Mouse (Mus musculus) lung, postnatal 0 days (tissue): ENCODE measurements around the gene Myo15b. TPM values are rescaled to one million over a fixed set of nuclear protein-coding genes. Genes with fewer than 3 reads are reported as not detected.
"Not testable (repeated sequence)": the region's sequence is repeated elsewhere in the genome, so short reads cannot be mapped to it uniquely, and the experiment has no call there.

Experiments
- ATAC-seq: fragments of 200-750 bp; cut with Nextera tagmentation; 2 replicates; pipeline ENCODE4 v1.8.0; 2017; ENCODE audit warnings: moderate library complexity
- DNase-seq: peaks from one replicate; pipeline ENCODE4 v3.0.0-alpha.2; 2016; ENCODE audit warnings: low spot score
- H3K27ac ChIP-seq: fragments of 300-500 bp; sonication (generic); 2 replicates; pipeline ENCODE4 v1.5.1; 2014; ENCODE audit warnings: antibody characterized with exemption, mild to moderate bottlenecking, low read length, mixed read lengths
- H3K27me3 ChIP-seq: fragments of 300-500 bp; sonication (generic); replicated peaks from 2 replicates; pipeline ENCODE4 v1.6.1; 2014; ENCODE audit warnings: low read length, mixed read lengths; ENCODE audit not compliant: insufficient read depth
- H3K36me3 ChIP-seq: fragments of 300-500 bp; sonication (generic); 2 replicates; pipeline ENCODE4 v1.6.1; 2014; ENCODE audit warnings: low read length, mixed read lengths; ENCODE audit not compliant: insufficient read depth
- H3K4me1 ChIP-seq: fragments of 300-500 bp; sonication (generic); 2 replicates; pipeline ENCODE4 v1.6.1; 2014; ENCODE audit warnings: antibody characterized with exemption, low read depth, low read length, mixed read lengths; ENCODE audit not compliant: insufficient read depth
- H3K4me2 ChIP-seq: fragments of 300-500 bp; sonication (generic); replicated peaks from 2 replicates; pipeline ENCODE4 v1.6.1; 2014; ENCODE audit warnings: low read depth, mild to moderate bottlenecking, low read length, moderate library complexity, mixed read lengths
- H3K4me3 ChIP-seq: fragments of 300-500 bp; sonication (generic); 2 replicates; pipeline ENCODE4 v1.5.1; 2014; ENCODE audit warnings: low read depth, low read length
- H3K9ac ChIP-seq: fragments of 300-500 bp; sonication (generic); replicated peaks from 2 replicates; pipeline ENCODE4 v1.6.1; 2014; ENCODE audit warnings: low read depth, mild to moderate bottlenecking
- H3K9me3 ChIP-seq: fragments of 300-500 bp; sonication (generic); 2 replicates; pipeline ENCODE4 v1.6.1; 2016; ENCODE audit warnings: low read length, mixed read lengths
- CTCF ChIP-seq: IDR thresholded peaks from 2 replicates; pipeline ENCODE4 v1.5.1; 2016; ENCODE audit warnings: antibody characterized with exemption, mild to moderate bottlenecking
- EP300 ChIP-seq: IDR thresholded peaks from 2 replicates; pipeline ENCODE4 v1.6.1; 2016; ENCODE audit warnings: antibody characterized with exemption, mild to moderate bottlenecking, control low read depth
- WGBS: fragments of 180-500 bp; shearing (Covaris S2); extraction: QIAGEN DNeasy Blood & Tissue Kit; methylation state at CpG from one replicate; pipeline ENCODE4 v1.1.7; 2014; 5-methylcytosine and 5-hydroxymethylcytosine counted together
- polyA plus RNA-seq: library from polyadenylated mRNA; unstranded; fragments of >200 nt; fragmentation: Nextera tagmentation; extraction: Ambion mirVana; gene quantifications from 2 replicates; pipeline ENCODE4 v1.2.1, GENCODE M21; 2015

Gene Myo15b
- polyA plus RNA-seq, 1 experiment from 2014 or later: 0.57 TPM

DNA sequence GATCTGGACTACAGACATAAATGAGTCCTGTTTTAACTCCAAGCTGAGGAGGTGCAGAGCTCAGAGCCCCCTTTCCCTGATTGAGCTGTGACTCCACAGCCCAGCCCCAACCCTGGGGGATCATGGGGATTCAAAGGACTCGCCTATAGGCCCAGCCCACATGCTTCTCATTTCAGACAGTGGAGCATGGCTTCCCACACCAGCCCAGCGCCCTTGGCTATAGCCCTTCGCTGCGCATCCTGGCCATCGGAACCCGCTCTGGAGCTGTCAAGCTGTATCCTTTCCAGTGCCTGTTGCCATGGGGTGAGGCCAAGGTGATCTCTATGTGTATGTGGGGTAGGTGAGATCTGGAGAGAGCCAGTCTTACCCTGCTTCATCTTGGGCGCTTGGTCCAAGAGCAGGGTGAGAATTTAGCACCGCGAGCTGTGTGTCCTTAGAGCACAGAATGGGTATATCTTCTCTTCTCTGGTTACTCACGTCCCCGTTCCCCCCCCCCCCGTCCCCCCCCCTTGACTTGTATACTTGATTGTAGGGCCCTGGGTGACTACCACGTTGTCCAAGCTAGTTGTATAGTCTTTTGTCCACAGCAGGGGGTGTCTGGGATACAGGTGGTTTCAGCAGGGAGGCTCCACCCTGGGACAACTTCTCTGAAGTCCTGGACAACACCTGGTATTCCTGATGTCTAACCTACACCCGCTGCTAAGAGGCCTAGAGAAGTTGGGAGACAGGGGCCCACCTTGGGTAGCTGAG is 14.9 kb upstream of the Myo15b start:
- TF ChIP-seq CTCF (no peak), EP300 (no peak)
- Histone ChIP-seq H3K4me2 (no peak overlapping the region), H3K36me3 (peaks cover 12% of the 10 kb centered on the region), H3K4me3 (no peak overlapping the region), H3K9me3 (no peaks in the 10 kb centered on the region), H3K4me1 (peaks cover 25% of the 10 kb centered on the region), H3K27ac (peak overlapping the region; percentile 84), H3K9ac (no peak overlapping the region), H3K27me3 (no peaks in the 10 kb centered on the region)
- DNase-seq: no peak
- WGBS: 75% methylated on average over 11 of the region's 14 CpGs
- ATAC-seq: no peak

DNA sequence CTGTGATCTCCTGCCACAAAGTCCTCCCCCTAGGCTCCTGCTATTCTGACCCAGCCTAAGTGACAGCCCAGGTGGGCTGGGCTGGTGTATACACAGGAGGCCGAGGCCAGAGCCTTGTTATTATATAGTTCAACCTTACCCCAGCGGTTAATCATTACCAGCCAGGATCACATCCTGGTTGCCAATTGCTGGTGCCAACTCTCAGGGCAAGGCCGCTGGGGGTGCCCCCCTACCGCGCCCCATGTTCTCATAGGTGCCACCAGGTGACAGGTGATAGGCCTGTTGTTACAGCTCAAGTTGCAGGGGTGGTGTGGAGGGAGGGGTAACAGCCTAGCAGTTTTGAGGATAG is 14.3 kb upstream of the Myo15b start:
- peaks cover 25% of the 10 kb centered on the region for H3K4me1 ChIP-seq
- ATAC-seq: peak; percentile 31
- H3K4me2 ChIP-seq: no peak overlapping the region

DNA sequence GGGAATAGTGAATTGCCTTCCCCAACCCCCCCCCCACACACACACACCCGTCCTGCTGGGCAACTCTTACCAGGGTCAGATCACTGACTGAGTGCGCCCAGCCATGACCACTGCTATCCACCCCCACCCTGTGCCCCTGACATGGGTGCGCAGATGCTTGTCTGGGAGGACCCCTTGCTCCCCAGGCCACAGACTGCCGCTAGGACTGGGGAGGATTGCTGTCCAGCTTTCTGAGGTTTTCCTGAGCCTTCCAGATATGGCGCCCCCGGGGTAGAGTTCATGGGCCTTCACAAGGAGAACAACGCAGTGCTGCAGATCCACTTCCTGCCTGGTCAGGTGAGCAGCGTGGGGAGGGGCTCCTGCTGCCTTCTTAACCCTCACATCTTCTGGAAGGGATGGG is 14.0 kb upstream of the Myo15b start:
- no peak overlapping the region for H3K4me2 ChIP-seq

More for the DNA sequence above, 14.3 kb upstream of the Myo15b start:
- WGBS: 60% methylated on average over 5 of the region's 5 CpGs
- H3K9ac ChIP-seq: no peak overlapping the region
- H3K36me3 ChIP-seq: peaks cover 12% of the 10 kb centered on the region
- no peaks in the 10 kb centered on the region for H3K9me3 ChIP-seq
- peak overlapping the region; percentile 84 for H3K27ac ChIP-seq
- peak; percentile 67 for DNase-seq
- no peaks in the 10 kb centered on the region for H3K27me3 ChIP-seq
- TF ChIP-seq EP300 (no peak), CTCF (no peak)
- H3K4me3 ChIP-seq: no peak overlapping the region

DNA sequence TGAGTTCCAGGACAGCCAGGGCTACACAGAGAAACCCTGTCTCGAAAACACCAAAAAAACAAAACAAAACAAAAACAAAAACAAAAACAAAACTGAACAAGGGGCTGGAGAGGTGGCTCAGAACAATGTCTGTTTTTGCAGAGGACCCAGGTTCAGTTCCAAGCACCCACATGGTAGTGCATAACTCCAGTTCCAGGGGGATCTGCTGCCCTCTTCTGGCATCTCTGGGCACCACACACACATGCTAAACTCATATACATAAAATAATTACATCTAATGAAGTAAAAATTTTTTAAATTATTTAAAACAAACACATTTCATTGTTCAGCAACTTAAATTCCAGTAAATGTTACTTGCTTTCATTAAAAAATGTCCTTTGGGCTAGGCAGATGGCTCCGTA is 12.4 kb upstream of the Myo15b start:
- Histone ChIP-seq H3K9ac (no peak overlapping the region), H3K27me3 (no peaks in the 10 kb centered on the region), H3K36me3 (peaks cover 12% of the 10 kb centered on the region), H3K4me2 (no peak overlapping the region), H3K4me3 (no peak overlapping the region), H3K27ac (no peak overlapping the region), H3K4me1 (peaks cover 13% of the 10 kb centered on the region), H3K9me3 (no peaks in the 10 kb centered on the region)
- ATAC-seq (no peak), DNase-seq (no peak)
- 96% methylated on average over 2 of the region's 2 CpGs for WGBS
- no peak for TF ChIP-seq EP300
- TF ChIP-seq CTCF: 0 out of 2 replicates have a peak, but pooled peaks have one; percentile 25

More for the DNA sequence above, 14.0 kb upstream of the Myo15b start:
- H3K36me3 ChIP-seq: peaks cover 12% of the 10 kb centered on the region
- H3K9me3 ChIP-seq: no peaks in the 10 kb centered on the region
- H3K9ac ChIP-seq: no peak overlapping the region
- no peaks in the 10 kb centered on the region for H3K27me3 ChIP-seq
- WGBS: 57% methylated on average over 8 of the region's 8 CpGs
- TF ChIP-seq EP300: no peak
- TF ChIP-seq CTCF: no peak
- no peak for ATAC-seq
- peak overlapping the region; percentile 68 for H3K27ac ChIP-seq
- peaks cover 23% of the 10 kb centered on the region for H3K4me1 ChIP-seq
- H3K4me3 ChIP-seq: no peak overlapping the region
- no peak for DNase-seq

DNA sequence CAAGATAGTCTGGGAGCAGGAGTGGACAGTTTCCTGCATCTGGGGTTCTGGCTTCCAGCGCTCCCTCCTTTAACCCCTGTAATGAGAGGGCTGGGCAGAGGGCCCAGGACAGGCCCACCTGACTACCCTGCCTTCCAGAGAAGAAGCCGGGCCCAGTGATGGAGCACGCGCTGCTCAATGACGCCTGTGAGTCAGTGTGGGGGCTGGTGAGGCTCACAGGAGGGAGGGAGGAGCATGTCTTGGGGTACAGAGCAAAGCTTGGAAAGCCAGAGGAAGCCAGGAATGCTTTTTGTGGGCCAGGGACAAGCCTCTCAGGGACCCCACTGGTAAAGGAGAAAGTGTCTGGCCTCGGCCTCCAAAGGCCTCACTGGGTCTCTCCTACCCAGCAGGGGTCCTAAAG is 3.5 kb upstream of the Myo15b start:
- TF ChIP-seq EP300 (no peak), CTCF (no peak)
- peaks cover 17% of the 10 kb centered on the region; the same call in 1 of the 2 replicates for H3K36me3 ChIP-seq
- peaks cover 16% of the 10 kb centered on the region for H3K27me3 ChIP-seq
- WGBS: 75% methylated on average over 6 of the region's 6 CpGs
- ATAC-seq: no peak
- no peak overlapping the region for H3K4me2 ChIP-seq
- no peaks in the 10 kb centered on the region for H3K9me3 ChIP-seq
- no peak overlapping the region for H3K27ac ChIP-seq
- no peaks in the 10 kb centered on the region for H3K4me1 ChIP-seq
- no peak overlapping the region for H3K9ac ChIP-seq
- DNase-seq: no peak
- H3K4me3 ChIP-seq: no peak overlapping the region

DNA sequence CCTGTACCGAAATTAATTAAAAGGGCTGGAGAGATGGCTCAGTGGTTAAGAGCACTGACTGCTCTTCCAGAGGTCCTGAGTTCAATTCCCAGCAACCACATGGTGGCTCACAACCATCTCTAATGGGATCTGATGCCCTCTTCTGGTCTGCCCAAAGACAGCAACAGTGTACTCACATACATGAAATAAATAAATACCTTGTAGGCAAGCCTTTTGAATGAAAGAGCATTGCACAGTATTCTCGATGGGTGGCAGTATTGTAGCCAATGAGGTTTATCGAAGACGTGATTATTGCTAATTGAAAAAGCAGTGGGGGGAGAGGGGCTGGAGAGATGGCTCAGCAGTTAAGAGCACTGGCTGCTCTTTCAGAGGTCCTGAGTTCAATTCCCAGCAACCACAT is 1.1 kb upstream of the Myo15b start:
- 89% methylated on average over 4 of the region's 4 CpGs for WGBS
- not testable (repeated sequence) for H3K9ac ChIP-seq, DNase-seq, ATAC-seq, H3K27ac ChIP-seq, H3K4me2 ChIP-seq, H3K36me3 ChIP-seq, H3K9me3 ChIP-seq, H3K4me1 ChIP-seq, H3K4me3 ChIP-seq
- TF ChIP-seq CTCF: peak; percentile 9; the same call in 1 of the 2 replicates
- H3K27me3 ChIP-seq: peaks cover 22% of the 10 kb centered on the region
